Mouse (Mus musculus) erythroblast, embryonic 14.5 days (primary cell): ENCODE results near the gene Cerkl. TPM values are rescaled to one million over a fixed set of nuclear protein-coding genes. Genes with fewer than 3 reads are reported as not detected.

ENCODE experiments used
- H3K27me3 ChIP-seq: 2 replicates; pipeline ENCODE4 v1.6.1; 2012; ENCODE audit warnings: inconsistent platforms; ENCODE audit not compliant: control insufficient read depth
- H3K36me3 ChIP-seq: 2 replicates; pipeline ENCODE4 v1.6.1; 2012; ENCODE audit warnings: mild to moderate bottlenecking, inconsistent platforms; ENCODE audit not compliant: control insufficient read depth
- H3K4me1 ChIP-seq: 2 replicates; pipeline ENCODE4 v1.6.1; 2012; ENCODE audit warnings: inconsistent platforms; ENCODE audit not compliant: control insufficient read depth
- H3K4me3 ChIP-seq: replicated peaks from 2 replicates; pipeline ENCODE3; 2012; ENCODE audit warnings: moderate library complexity, mild to moderate bottlenecking, inconsistent platforms
- H3K9me3 ChIP-seq: 2 replicates; pipeline ENCODE4 v1.6.1; 2012; ENCODE audit warnings: low read length, inconsistent platforms, mixed read lengths; ENCODE audit not compliant: control insufficient read depth
- GATA1 ChIP-seq: IDR thresholded peaks from 2 replicates; pipeline ENCODE4 v1.6.1; 2012; ENCODE audit warnings: low read length, inconsistent platforms, mixed read lengths
- TAL1 ChIP-seq: IDR thresholded peaks from 3 replicates; pipeline ENCODE4 v1.6.1; 2012; ENCODE audit warnings: low read length, inconsistent platforms, mixed read lengths
- polyA plus RNA-seq: library from polyadenylated mRNA; stranded (reverse); fragments of >175 nt; gene quantifications from 2 replicates; pipeline ENCODE4 v1.2.3, GENCODE M21; 2012

Gene Cerkl
- polyA plus RNA-seq, 1 experiment: 0.02 TPM

DNA sequence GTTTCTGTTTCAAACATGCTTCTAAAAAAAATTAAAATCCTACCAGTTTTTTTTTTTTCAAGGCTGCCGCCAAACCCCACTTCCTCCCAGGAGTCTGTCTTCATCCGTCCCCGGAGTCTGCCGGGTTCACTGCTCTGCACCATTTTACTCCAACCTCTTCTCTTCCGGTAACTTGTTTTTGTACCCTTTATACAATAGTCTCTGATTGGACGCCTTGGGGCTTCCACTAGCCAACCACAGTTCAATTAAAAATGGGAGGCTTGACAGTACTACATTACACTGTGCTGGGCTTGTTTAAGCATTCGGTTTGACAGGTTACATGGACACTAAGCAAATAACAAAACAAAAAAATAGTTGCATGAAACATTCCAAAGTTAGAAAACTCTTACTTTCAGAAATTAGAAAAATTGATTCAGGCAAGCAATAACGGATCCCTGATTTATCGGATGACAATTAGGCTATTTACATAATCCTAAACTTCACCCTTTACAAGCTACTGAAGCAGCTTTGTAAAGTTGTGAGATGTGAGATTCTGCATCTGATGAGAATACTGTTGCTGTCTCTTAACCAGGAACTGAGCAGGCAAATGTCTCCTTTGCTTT lies 85.8 kb downstream of the Cerkl start:
- H3K9me3 ChIP-seq: no peaks in the 10 kb centered on the region
- H3K36me3 ChIP-seq: no peaks in the 10 kb centered on the region
- no peaks in the 10 kb centered on the region for H3K27me3 ChIP-seq
- TF ChIP-seq GATA1 (no peak), TAL1 (no peak)
- H3K4me3 ChIP-seq: no peak overlapping the region
- H3K4me1 ChIP-seq: no peaks in the 10 kb centered on the region

DNA sequence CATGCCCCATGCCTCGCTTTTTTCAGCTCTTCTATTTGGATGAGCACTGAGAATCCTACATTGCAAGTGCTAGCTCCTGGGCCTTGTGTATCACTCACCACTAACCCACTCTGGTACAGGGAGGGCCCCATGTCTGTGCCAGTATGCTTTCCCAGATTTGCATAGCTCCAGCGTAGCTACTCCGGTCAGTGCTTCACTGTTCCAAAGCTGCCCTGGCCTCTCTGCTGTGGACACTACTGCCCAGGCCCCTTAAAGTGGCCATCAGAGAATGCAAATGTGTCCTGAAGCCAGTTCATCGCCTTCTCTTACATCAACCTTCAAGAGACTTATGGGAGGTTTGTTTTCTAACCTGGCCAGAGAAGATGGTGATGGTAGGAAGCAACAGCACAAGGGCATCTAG lies 86.7 kb downstream of the Cerkl start:
- no peaks in the 10 kb centered on the region for H3K9me3 ChIP-seq
- H3K4me1 ChIP-seq: no peaks in the 10 kb centered on the region
- no peaks in the 10 kb centered on the region for H3K27me3 ChIP-seq
- no peaks in the 10 kb centered on the region for H3K36me3 ChIP-seq
- no peak overlapping the region for H3K4me3 ChIP-seq
- TF ChIP-seq GATA1 (no peak), TAL1 (no peak)

DNA sequence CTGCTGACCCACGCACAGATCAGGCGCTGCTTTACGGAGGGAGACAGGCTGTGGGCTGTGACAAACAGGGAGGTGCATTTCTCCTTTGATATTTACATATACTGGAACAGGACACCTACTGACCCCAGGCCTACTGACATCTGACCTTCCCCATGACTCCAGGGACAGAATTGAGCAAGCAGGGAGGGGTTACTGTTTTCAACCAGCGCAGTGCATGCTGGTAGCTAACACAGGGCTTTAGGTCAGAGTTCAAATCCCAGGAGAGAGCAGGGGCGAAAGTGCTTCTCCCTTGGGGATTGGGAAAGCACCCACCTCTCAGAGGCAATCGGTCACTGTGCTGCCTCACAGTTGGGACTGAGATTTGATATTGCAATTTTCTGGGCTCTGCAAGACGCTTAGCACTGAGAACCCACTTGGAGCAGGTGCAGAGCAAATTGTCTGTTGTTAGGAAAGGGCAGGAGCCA lies 87.5 kb downstream of the Cerkl start:
- Histone ChIP-seq H3K9me3 (no peaks in the 10 kb centered on the region), H3K36me3 (no peaks in the 10 kb centered on the region), H3K4me3 (no peak overlapping the region), H3K27me3 (no peaks in the 10 kb centered on the region), H3K4me1 (no peaks in the 10 kb centered on the region)
- TF ChIP-seq TAL1 (no peak), GATA1 (no peak)

DNA sequence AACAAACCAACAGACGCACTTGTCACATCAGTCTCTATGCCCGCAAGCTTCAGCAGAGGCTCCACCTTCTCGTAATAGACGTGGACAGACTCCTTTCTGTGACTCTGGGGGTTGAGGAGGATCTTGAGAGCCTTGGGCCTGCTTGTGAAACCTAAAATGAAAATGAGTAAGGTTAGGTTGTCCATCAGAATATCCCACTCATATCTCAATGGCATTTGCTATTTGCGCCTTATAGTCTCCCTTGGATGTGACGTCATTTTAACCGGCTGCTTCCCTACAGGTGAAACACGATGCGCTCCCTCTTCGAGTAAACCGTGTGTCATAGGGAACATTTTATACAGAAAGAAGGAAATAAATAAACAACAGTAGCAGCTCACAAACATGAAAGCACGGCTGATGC lies 87.9 kb downstream of the Cerkl start:
- Histone ChIP-seq H3K36me3 (no peaks in the 10 kb centered on the region), H3K27me3 (no peaks in the 10 kb centered on the region), H3K4me3 (no peak overlapping the region), H3K4me1 (no peaks in the 10 kb centered on the region), H3K9me3 (no peaks in the 10 kb centered on the region)
- TF ChIP-seq TAL1: no peak
- TF ChIP-seq GATA1: no peak

DNA sequence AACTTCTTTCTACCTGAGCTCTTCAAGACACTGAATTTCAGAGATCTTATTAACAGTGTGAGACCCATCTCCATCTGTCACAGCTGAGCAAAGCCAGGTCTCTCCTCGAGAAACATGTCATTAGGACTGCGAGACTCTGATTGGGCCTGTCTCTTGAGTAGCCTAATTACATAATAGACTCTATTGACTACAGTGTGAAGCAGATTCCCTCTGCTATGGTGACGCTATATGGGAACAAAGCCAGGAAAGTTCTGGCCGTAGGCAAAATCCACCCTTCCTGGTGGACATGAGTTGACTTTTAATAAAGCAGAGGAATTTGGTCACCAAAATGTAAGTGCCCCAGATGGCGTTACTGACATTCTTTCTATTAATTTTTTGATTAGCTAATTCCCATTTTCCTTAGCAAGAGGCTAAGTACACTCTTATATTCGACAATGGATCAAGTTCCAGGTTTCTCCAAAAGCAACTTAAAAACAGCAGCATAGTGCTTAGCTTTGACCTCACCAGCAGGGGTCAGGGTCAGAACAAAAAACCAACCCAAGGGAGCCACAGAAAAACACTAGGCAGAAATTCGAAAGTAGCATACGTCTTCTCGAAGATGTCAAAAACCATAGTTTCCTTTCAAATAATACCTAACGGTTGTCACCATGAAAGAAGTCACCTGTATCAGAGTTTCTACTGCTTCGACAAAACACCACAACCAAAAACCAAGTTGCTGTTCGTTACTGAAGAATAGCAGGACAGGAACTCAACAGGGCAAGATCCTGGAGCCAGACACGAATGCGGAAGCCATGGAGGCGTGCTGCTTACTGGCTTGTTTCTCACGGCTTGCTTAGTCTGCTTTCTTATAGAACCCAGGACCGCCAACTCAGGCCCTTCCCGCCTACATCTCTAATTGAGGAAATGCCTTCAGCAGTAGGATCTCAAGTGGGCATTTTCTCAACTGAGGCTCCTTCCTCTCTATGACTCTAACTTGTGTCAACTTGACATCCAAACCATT lies 88.8 kb downstream of the Cerkl start:
- H3K4me3 ChIP-seq: no peak overlapping the region
- no peaks in the 10 kb centered on the region for H3K9me3 ChIP-seq
- no peaks in the 10 kb centered on the region for H3K27me3 ChIP-seq
- TF ChIP-seq TAL1: no peak
- TF ChIP-seq GATA1: no peak
- H3K36me3 ChIP-seq: no peaks in the 10 kb centered on the region
- H3K4me1 ChIP-seq: no peaks in the 10 kb centered on the region

DNA sequence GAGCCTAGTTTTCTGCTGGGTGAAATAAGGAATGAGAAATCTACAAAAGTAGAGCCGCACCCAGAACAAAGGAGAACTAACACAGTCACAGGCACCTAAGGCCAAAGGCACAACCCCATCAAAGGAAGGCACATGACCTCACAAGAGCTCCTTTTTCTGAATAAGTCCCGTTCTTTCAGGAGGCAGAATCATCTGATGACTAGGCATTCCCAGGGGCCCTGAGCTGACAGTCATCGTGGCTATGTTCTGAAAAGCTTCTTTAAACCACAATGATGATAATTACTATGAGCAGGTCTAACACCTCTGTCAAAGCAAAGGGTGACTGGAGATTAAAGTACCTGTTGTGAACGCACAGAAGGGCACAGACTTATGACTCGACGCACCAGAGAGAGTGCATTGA lies 92.7 kb downstream of the Cerkl start:
- Histone ChIP-seq H3K4me1 (no peaks in the 10 kb centered on the region), H3K4me3 (no peak overlapping the region), H3K9me3 (no peaks in the 10 kb centered on the region), H3K27me3 (no peaks in the 10 kb centered on the region), H3K36me3 (no peaks in the 10 kb centered on the region)
- TF ChIP-seq TAL1 (no peak), GATA1 (no peak)

DNA sequence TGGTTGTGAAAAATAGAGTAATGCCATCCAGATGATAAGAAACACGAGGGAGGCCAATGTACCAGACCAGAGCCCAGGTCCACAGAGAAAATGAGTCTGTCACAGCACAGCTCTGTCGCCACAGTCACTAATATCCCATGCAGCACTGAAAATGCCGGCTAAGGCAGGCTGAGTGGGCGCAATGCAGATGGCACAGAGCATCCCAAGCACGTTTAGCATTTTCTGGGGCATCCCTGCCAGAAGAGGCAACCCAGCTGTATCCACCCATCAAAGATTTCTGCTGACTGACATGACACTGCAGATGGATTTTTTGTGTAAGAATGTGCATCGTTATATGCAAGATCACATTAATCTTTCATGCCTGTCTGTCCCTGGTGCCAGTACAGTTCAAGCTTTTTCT lies 94.6 kb downstream of the Cerkl start:
- H3K4me3 ChIP-seq: no peak overlapping the region
- H3K4me1 ChIP-seq: no peaks in the 10 kb centered on the region
- TF ChIP-seq GATA1 (no peak), TAL1 (no peak)
- H3K9me3 ChIP-seq: no peaks in the 10 kb centered on the region
- no peaks in the 10 kb centered on the region for H3K27me3 ChIP-seq
- H3K36me3 ChIP-seq: no peaks in the 10 kb centered on the region

DNA sequence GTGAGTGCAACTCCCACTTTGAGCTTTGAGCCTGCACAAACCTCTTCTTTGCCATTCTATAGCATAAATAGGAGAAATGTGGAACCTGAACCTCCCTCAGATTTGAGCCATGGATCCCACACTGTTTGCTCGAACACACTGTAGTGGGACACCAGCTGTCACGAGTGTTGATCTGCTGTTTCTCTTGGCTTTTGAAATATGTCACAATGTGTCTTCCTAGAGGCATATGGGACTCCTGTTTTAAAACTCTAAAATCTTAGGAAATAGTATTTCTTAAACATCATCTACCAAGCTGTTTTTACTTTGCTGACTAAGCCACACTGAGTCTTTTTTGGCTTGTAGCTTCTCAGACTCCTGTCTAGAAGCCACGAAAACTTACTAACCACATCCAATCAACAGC lies 98.8 kb downstream of the Cerkl start:
- TF ChIP-seq TAL1 (no peak), GATA1 (no peak)
- H3K36me3 ChIP-seq: peaks cover 2% of the 10 kb centered on the region; the same call in 1 of the 2 replicates

DNA sequence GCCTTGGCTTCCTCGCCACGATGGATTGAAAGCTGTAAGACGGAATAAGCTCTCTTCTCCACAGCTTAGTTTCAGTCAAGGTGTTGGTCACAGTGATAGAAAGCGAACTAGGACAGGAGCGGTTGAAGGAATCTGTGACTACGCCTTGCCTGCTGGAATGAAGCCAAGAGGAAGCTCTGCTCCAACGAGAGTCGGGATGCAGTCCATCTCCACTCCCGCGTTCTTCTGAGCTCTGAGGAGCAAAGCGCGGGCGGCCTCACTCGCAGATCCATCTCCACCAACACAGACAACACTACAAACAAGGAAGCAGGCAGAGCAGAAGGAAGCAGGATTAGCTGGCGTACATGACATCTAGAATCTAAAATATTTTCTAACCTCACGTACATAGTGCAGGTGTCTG lies 101.8 kb downstream of the Cerkl start:
- no peak overlapping the region for H3K4me3 ChIP-seq
- H3K36me3 ChIP-seq: peaks cover 2% of the 10 kb centered on the region; the same call in 1 of the 2 replicates
- no peaks in the 10 kb centered on the region for H3K27me3 ChIP-seq
- no peak for TF ChIP-seq GATA1
- TF ChIP-seq TAL1: no peak
- no peaks in the 10 kb centered on the region for H3K9me3 ChIP-seq
- peaks cover 4% of the 10 kb centered on the region; the same call in 1 of the 2 replicates for H3K4me1 ChIP-seq

More for the DNA sequence above, 98.8 kb downstream of the Cerkl start:
- peaks cover 4% of the 10 kb centered on the region; the same call in 1 of the 2 replicates for H3K4me1 ChIP-seq
- H3K4me3 ChIP-seq: no peak overlapping the region
- H3K27me3 ChIP-seq: no peaks in the 10 kb centered on the region
- H3K9me3 ChIP-seq: no peaks in the 10 kb centered on the region
